Mouse (Mus musculus) right cerebral cortex, adult 2 months (tissue): ENCODE measurements around the gene Oas2.
"Not testable (repeated sequence)": the region's sequence is repeated elsewhere in the genome, so short reads cannot be mapped to it uniquely, and the experiment has no call there.

Experiments
- DNase-seq, 2 experiments: peaks; one replicate each; pipeline ENCODE4 v3.0.0; 2021 to 2022; ENCODE audit warnings: low spot score in 2 of 2

Oas2 gene

DNA sequence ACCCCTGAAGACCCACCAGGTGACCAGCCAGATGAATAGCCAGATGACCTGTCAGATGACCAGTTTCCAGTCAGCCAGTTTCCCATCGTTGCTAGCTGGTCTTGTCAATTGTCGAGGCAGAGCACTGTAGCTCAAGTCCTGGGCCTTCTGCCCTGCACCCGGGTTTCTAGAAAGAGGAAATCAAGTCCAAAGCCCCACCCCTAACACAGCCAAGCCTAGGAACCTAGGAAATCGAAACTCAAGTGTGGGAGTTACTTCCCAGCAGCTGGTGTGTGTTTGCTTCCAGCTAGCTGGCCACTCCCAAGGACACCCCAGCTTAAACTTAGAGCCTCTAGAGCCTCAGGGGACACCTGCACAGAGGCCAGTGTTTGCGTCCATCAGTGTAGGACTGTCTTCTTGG is at the start of gene Oas2:
Gene Oas2 (minus strand): TSS at position 166 of the 400 bp plus-strand sequence.
- no peak for DNase-seq

- DNase-seq = not testable (repeated sequence)
Measured at GRCm38 (mm10) chr5:120798943-120799342, 49.3 kb upstream of the Oas2 start.

- DNase-seq = not testable (repeated sequence)
Measured at GRCm38 (mm10) chr5:120798147-120798546, 48.5 kb upstream of the Oas2 start.

GRCm38 (mm10) chr5:120795480-120796034 is 45.9 kb upstream of the Oas2 start, which contains the start of gene Oas1e:
Gene Oas1e (minus strand): TSS chr5:120795530.
- DNase-seq = not testable (repeated sequence)

DNA sequence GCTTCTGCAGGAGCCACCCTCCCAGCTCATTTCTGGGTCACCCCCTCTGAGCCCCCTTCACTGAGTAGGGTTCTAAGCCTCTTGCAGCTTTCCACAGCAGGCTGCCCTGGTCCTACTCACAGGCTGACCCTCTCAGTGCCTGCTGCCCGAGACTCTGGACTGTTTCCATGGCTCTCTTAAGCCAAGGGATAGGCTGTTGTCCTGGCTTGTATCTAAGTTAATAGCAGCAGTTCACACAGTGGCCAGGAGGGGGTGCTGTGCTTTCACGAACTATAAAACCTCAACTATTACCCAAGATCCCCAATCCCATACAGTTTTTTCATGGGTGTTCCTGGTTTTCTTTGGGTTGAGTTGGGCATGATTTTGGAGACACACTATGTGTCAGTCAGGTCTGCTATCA is 43.4 kb upstream of the Oas2 start:
- peak; percentile 57 to 67 for DNase-seq

DNA sequence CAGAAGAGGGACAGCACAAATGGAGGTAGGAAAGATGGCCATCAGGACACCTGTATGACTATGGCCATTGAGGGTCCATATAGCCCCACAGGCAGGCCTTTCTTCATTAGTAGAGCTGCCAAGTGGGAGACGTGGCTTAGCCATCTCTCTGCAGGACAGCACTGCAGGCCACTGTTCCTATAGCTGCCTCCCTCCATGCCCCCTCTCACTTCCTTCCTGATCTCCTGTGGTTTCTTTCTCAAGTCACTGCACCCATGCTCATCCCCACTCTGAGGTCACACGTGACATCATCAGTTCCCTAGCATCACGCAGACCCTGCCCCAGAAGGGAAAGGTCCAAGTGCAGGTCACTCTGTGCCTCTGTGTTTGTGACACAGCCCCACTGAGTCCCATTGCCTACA is 37.4 kb upstream of the Oas2 start:
- DNase-seq = no peak

DNA sequence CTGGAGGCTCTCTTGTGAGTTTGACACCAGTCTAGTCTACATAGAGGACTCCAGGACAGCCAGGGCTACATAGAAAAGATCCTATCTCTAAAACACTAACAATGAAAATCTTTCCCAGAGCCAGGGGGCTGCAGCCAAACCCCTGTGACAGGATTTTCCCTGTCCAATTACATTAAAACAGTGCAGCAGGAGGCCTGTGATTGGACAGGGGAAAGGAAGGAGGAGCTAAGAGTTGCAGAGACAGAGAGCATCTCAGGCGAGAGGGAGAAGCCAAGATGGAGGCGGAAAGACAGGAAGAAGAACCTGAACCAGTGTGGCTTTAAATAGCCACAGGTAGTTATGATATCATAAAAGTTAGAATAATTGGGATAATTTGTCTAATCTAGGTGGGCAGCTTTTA is 32.8 kb upstream of the Oas2 start:
- no peak for DNase-seq

- DNase-seq = no peak
Measured at GRCm38 (mm10) chr5:120781646-120782045, 32.0 kb upstream of the Oas2 start.

- peak in 1 of 2 experiments; percentile 12 for DNase-seq
Measured at GRCm38 (mm10) chr5:120779922-120780321, 30.3 kb upstream of the Oas2 start.

GRCm38 (mm10) chr5:120778941-120779340 is 29.3 kb upstream of the Oas2 start:
- no peak for DNase-seq

DNA sequence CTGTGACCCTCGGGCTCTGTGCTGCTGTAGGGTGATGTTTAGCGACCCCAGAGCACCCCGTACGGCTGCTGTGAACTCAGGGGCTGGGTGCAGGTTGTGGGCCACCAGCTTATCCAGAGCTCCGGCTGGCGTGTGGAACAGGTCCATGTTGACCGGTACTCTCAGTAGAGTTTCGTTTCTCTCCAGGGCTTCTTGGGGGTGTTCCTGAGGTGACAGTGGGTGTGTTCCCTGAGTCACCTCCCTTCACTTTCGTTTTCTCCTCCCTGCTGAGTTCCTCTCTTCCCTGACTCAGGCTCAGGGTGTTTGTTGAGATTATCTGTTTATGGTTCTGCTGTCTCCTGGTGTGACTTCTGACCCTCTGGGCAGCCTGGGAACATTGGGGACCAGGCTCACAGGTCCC is 27.8 kb upstream of the Oas2 start, which contains the start of gene Oas3:
Gene Oas3 (minus strand): TSS at position 184 of the 400 bp plus-strand sequence.
- DNase-seq = no peak

DNA sequence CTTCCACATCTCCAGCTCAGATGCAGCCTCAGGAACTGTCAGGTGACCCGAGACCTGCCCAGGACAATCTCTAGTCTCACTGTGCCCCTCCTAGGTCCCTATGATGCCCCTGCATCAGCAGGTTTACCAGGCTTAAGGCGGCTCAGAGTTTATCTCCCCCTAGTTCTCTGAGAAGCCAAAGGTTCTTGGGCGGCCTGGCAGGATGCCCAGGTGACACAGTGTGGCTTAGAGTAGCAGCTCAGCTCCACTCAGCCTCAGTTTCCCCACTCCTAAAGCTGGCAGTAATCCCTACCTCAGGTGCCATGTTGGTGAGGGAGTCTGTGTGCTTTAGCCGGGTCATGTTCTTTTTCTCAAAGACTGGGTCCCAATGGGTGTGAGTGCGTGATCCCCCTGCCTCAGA is 27.1 kb upstream of the Oas2 start:
- no peak for DNase-seq

- DNase-seq = no peak
Measured at GRCm38 (mm10) chr5:120775287-120775985, 25.8 kb upstream of the Oas2 start.

- DNase-seq = no peak
Measured at GRCm38 (mm10) chr5:120769396-120769795, 19.7 kb upstream of the Oas2 start.

DNA sequence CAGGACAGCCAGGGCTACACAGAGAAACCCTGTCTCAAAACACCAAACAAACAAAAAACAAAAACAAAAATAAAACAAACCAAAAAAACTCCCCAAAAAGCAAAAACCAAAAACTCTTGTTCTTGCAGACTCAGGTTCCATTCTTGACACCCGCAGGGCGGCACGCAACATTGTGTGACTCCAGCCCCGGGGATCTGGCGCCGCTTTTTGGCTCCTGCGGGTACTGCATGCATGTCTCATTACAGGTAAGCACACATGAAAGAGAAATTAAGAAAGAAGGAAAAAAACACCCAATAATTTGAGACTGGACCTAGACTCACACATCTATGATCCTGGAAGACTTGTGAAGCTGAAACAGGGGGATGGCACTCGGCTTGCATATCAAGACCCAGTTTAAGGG is 15.4 kb upstream of the Oas2 start:
- DNase-seq = no peak

- DNase-seq = no peak
Measured at GRCm38 (mm10) chr5:120761901-120762300, 12.2 kb upstream of the Oas2 start.

DNA sequence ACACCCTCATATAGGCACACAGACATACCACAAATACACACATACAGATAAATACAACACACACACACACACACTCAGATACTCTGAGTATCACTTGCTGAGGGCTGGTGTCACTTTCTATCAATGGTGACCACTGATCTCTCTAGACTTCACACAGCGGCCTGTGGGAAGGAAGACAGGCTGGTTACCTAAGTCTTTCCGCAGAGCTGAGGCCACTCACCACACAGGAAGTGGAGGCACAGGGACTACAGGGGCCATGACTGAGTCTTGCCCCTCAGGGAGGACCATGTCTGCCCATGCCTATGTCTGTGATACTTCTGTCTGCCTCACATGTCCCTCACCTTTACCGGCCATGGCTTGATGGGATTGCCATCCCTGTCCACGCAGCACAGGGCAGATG is 4.6 kb upstream of the Oas2 start:
- no peak for DNase-seq

GRCm38 (mm10) chr5:120752786-120753185 is 3.1 kb upstream of the Oas2 start:
- no peak for DNase-seq

DNA sequence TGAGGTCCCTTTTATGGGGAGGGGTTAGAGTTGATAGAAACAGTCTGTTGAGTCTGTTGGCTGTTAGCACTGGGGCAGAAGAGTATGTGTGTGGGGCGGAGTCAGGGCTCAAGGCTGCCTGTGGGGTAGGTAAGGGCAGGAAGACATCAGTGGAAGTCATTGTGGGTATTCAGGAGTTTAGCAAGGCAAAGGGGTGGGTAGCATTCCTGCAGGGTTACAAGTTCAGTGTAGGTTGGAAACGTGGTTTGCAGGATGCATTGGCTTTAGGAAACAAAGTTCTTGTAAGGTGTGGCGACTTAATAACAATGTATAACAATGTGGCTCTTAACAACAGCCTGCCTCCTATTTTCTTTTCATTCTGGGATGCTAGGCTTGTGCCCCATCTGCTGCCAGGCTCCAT is 1.6 kb upstream of the Oas2 start:
- no peak for DNase-seq

GRCm38 (mm10) chr5:120746451-120746850 is 3.2 kb downstream of the Oas2 start:
- DNase-seq = peak; percentile 75 to 78

DNA sequence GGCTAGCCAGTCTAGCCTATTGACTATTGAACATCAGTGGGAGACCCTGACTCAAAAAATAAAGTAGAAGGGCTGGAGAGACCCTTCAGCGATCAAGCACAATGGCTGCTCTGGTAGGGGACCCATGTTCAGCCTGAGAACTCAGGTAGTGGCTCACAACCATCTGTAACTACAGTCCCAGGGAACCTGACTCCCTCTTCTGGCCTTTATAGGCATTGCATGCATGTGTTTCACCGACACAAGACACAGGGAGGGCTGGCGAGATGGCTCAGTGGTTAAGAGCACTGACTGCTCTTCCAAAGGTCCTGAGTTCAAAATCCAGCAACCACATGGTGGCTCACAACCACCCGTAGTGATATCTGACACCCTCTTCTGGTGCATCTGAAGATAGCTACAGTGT is 7.5 kb downstream of the Oas2 start:
- DNase-seq = peak in 1 of 2 experiments; percentile 39

DNA sequence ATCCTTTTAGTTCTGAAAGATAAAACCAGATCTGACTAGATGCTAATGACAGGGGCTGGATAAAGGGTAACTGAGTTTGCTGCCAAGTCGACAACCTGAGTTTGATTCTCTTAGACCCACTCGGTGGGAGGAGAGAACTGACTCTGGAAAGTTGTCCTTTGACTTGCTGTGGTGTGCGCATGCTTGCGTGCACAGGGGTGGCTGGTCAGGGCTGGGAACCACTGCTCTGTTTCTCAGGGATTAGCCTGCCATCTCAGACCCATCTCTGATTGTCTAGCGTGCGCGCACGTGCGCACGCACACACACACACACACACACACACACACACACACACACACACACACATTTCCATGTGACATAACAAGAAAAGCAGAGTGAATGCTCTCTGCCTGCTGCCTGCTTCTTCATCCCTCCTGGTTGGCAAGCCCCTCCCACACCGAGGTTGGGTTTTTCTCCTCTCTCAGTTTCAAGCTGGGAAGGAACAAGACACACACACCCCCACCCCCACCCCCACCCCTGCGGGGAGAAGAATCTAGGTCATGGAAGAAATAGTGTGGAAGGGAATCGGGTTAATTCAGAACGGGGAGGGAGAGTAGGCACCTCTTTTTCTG is 15.2 kb downstream of the Oas2 start:
- peak; percentile 25 to 61 for DNase-seq

DNA sequence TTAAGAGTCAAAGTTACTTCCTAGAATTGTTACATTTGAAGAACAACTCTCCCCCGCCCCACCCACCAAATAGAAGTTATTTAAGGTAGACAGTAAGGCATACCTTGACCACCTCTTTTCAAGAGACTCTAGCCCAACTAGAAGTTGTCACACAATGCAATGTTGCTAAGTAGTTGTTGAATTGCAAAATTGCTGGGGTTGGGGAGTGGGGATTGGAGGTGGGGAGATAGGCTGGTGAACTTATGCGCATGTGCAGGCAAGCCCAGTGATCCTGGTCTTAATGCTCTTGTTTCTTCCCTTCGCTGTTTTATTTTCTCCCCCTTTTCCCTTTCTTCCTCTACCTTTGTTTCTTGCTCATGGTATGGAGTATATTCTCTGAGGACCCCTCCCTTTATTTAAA is 16.0 kb downstream of the Oas2 start:
- no peak for DNase-seq
